Mouse (Mus musculus) heart, embryonic 11.5 days (tissue): ENCODE measurements at regions not wholly inside any gene's neighbourhood (a gene's known extent, or its start where the extent isn't known, plus 50 kb on each side); places are given as distances from the start of the nearest gene placed in this dataset.

Experiments used
- ATAC-seq: fragments of 200-750 bp; cut with Nextera tagmentation; replicated peaks from 2 replicates; pipeline ENCODE4 v1.8.0; 2017; ENCODE audit warnings: moderate library complexity; ENCODE audit not compliant: insufficient number of reproducible peaks, low FRiP score, low TSS enrichment
- H3K27ac ChIP-seq: fragments of 300-500 bp; sonication (generic); 2 replicates; pipeline ENCODE4 v1.5.1; 2014; ENCODE audit warnings: mild to moderate bottlenecking, low read depth, low read length
- H3K27me3 ChIP-seq: fragments of 300-500 bp; sonication (generic); 2 replicates; pipeline ENCODE4 v1.6.1; 2014; ENCODE audit warnings: mild to moderate bottlenecking, low read length, mixed read lengths; ENCODE audit not compliant: control insufficient read depth, insufficient read depth
- H3K36me3 ChIP-seq: fragments of 300-500 bp; sonication (generic); 2 replicates; pipeline ENCODE4 v1.6.1; 2014; ENCODE audit warnings: mild to moderate bottlenecking, low read length, moderate library complexity, mixed read lengths; ENCODE audit not compliant: control insufficient read depth, insufficient read depth
- H3K4me1 ChIP-seq: fragments of 300-500 bp; sonication (generic); 2 replicates; pipeline ENCODE4 v1.6.1; 2014; ENCODE audit warnings: low read length; ENCODE audit not compliant: control insufficient read depth, insufficient read depth
- H3K4me2 ChIP-seq: fragments of 300-500 bp; sonication (generic); 2 replicates; pipeline ENCODE4 v1.6.1; 2014; ENCODE audit warnings: mild to moderate bottlenecking, moderate library complexity
- H3K4me3 ChIP-seq: fragments of 300-500 bp; sonication (generic); 2 replicates; pipeline ENCODE4 v1.5.1; 2014; ENCODE audit warnings: low read depth, low read length
- H3K9ac ChIP-seq: fragments of 300-500 bp; sonication (generic); 2 replicates; pipeline ENCODE4 v1.6.1; 2014; ENCODE audit warnings: mild to moderate bottlenecking, low read depth, low read length, moderate library complexity
- H3K9me3 ChIP-seq: fragments of 300-500 bp; sonication (generic); replicated peaks from 2 replicates; pipeline ENCODE4 v1.6.1; 2016; ENCODE audit warnings: low read length; ENCODE audit not compliant: control insufficient read depth
- WGBS: fragments of 180-500 bp; shearing (Covaris S2); extraction: QIAGEN DNeasy Blood & Tissue Kit; methylation state at CpG from one replicate; pipeline ENCODE4 v1.1.7; 2014; ENCODE audit not compliant: insufficient replicate concordance; 5-methylcytosine and 5-hydroxymethylcytosine counted together

DNA sequence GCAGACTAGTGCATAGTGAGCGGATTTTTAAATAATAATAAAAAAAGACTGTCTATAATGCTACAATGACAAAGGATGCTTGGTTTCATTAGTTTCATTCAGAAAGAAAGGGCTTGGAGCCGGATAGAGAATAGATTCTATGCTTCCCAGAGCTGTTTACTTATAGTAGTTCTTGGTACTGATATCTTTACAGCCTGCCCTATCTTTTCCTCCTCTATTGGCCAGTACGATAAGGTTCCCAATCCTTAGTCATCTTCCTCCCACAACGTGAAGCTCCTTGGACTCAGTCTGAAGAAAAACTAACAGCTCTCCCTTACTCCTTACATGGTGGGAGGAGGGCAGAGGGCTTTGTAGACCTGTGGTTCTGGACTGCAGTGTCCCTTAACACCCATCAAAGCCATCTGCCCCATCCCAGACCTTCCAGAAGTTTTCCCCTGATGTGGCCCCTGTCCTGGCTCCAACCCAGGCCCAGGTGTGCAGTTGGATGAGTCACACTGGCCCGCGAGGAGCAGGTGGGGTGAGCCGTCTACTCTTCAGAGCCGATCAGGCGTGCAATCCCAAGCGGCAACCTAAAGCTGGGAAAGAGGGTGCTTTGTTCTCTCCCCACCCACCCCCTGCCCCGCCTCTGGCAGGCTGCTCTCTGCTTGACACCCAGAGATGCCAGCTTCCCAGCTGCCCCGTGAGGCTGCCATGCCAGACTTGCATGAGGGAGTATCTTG is 262.2 kb downstream of the 1500009L16Rik start:
- Histone ChIP-seq H3K9ac (no peak overlapping the region), H3K27me3 (no peaks in the 10 kb centered on the region), H3K4me3 (no peak overlapping the region), H3K9me3 (no peaks in the 10 kb centered on the region), H3K4me2 (no peak overlapping the region), H3K27ac (no peak overlapping the region), H3K4me1 (no peaks in the 10 kb centered on the region), H3K36me3 (no peaks in the 10 kb centered on the region)
- WGBS, result 67% methylated on average over 12 of the region's 12 CpGs
- ATAC-seq, result no peak

DNA sequence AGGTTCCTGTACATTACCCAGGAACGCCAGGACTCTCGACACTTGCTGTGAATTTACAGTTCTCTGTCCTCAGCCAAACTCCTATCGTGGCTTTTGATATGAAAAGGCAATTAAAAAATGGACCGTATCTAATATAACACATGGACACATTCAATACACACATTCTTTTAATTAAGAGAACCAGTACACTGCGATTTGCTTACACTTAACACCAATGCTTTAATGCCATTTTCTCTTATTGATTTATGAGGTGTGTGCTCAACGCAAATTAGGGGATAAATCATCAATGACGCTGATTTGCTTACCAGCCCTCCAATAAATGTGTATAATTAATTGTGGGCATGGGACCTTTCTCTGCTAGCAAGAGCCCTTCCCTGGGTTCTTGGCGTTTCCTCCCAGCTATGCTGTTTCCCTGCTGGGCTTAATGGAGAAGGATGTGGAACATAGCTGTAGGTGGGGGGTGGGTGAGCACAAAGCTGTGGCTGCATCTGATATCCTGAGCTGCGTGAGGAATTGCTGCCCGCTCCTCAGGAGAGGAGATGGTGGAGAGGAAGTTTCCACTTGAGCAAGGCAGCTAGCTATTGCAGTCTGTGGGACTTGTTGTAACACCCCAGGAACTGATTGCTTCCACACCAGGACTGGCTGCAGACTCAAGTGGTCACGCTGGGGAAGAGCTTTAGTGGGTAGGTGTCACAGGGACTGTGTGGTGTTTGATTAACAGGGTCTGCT is 270.1 kb downstream of the 1500009L16Rik start:
- no peak overlapping the region for H3K4me2 ChIP-seq
- no peak overlapping the region for H3K9ac ChIP-seq
- peaks cover 13% of the 10 kb centered on the region for H3K4me1 ChIP-seq
- whole genome bisulfite sequencing, result 59% methylated on average over 11 of the region's 11 CpGs
- no peak overlapping the region for H3K4me3 ChIP-seq
- no peaks in the 10 kb centered on the region for H3K9me3 ChIP-seq
- H3K36me3 ChIP-seq, result no peaks in the 10 kb centered on the region
- H3K27me3 ChIP-seq, result no peaks in the 10 kb centered on the region
- H3K27ac ChIP-seq, result 0 out of 2 replicates have a peak overlapping the region, but pooled peaks have one; percentile 5
- ATAC-seq, result no peak

DNA sequence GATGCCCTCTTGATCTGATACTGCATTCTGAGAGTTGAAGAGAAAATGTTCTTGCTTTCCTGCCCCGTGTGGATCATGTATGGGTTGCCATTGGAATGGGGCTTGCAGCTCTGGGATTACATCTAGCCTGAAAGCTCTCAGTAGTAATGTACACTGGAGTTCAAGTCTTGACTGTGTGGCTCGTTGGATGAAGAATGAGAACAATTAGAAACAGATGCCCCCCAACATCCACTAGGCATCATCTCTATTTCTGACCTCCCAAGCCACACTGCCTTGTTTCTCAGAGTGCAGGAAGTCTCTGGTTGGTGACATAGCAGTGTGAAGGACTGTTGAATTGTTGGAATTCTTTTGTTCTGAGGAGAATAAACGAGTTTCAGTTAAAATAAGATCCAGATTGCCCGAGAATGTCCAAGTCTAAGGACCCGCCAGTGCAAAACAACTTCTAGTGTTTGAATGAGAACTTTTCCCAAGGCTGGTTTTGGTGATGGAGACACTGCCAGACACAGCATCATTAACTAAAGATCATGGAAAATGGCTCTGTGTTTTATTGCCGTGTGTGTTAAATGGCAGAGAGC is 272.4 kb downstream of the 1500009L16Rik start:
- 47% methylated on average over 6 of the region's 6 CpGs for WGBS
- Histone ChIP-seq H3K27ac (peak overlapping the region; percentile 46; the same call in 1 of the 2 replicates), H3K36me3 (no peaks in the 10 kb centered on the region), H3K9me3 (no peaks in the 10 kb centered on the region), H3K27me3 (no peaks in the 10 kb centered on the region), H3K4me2 (no peak overlapping the region), H3K9ac (no peak overlapping the region), H3K4me3 (no peak overlapping the region), H3K4me1 (peaks cover 13% of the 10 kb centered on the region)
- no peak for ATAC-seq

DNA sequence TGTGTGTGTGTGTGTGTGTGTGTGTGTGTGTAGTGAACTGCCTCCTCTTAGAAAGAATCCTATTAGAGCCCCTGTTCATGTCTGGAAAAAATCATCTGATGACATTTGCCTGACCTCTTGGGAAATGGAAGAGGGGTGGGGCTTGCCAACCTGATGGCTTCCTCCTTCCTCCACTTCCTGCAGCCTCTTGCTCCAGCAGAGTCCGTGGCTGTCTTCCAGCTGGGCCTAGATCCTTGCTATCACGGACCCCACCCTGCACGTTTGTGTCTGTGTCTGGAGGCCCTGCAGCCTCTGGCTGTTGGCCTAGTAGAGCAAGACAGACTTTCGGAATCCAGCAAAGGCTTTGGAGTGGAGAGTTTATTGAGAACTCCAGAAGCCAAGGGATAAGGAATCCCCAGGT is 273.2 kb downstream of the 1500009L16Rik start:
- Histone ChIP-seq H3K36me3 (no peaks in the 10 kb centered on the region), H3K4me2 (no peak overlapping the region), H3K9me3 (no peaks in the 10 kb centered on the region), H3K27me3 (no peaks in the 10 kb centered on the region), H3K4me1 (peaks cover 13% of the 10 kb centered on the region), H3K4me3 (no peak overlapping the region), H3K27ac (peak overlapping the region; percentile 46), H3K9ac (no peak overlapping the region)
- ATAC-seq, result no peak
- 40% methylated on average over 4 of the region's 4 CpGs for WGBS

DNA sequence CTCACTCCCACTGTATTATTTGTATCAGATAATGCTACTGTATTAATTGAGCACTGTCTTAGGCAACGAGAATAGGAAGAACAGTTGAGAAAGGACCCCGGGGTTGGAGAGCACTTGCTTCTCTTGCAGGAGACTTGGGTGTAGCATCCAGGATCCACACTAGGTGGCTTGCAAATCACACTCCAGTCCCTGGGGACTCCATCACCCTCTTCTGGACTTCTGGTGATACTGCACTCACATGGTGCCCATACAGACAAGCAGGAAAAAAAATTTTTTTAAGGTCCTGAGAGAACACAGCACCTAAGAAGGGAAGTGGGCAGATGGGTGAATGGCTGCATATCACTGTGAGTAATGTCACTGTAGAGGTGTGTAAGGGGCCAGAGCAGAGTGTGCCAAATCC is 273.8 kb downstream of the 1500009L16Rik start:
- no peaks in the 10 kb centered on the region for H3K36me3 ChIP-seq
- no peak for ATAC-seq
- no peak overlapping the region for H3K27ac ChIP-seq
- no peaks in the 10 kb centered on the region for H3K27me3 ChIP-seq
- no peak overlapping the region for H3K4me3 ChIP-seq
- H3K9ac ChIP-seq, result no peak overlapping the region
- H3K9me3 ChIP-seq, result no peaks in the 10 kb centered on the region
- peaks cover 13% of the 10 kb centered on the region for H3K4me1 ChIP-seq
- 86% methylated on average over 2 of the region's 2 CpGs for WGBS
- no peak overlapping the region for H3K4me2 ChIP-seq

DNA sequence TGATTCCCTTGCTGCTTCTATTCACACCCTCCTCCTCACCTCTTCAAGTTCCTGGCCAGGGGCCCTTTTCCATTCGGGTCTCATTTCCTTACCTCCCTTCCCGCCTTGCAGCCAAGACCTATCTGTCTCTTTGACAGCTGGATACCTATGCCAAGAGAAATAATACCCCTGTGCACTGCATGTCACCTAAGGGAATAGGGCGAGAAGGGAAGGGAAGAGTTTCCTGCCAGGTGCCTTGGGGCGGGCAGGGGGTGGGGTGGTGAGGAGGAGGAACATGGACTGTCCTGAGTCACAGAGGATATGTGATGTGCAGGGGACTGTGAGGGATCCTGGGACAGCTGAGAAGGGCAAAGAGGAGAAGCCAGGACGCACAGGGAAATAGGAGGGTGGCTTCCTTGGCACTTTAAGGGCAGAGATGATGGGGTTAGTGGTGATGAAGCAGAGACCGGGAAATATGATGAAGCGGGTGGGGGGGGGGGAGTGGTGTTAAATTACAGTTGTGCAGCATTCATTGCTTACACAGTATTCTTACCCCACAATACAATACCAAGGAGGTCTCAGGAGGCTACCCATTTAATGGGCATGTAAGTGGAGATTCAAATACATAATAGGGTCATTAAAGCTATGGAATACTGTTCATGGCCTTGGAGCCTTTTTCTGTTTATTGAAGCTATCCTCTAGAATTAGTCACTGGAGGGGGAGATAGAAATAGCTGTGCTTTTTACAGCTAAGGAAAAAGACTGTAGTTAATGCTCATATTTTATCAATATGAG is 278.0 kb downstream of the 1500009L16Rik start:
- no peak for ATAC-seq
- no peaks in the 10 kb centered on the region for H3K36me3 ChIP-seq
- H3K9ac ChIP-seq, result no peak overlapping the region
- peaks cover 5% of the 10 kb centered on the region; the same call in 1 of the 2 replicates for H3K4me1 ChIP-seq
- H3K4me2 ChIP-seq, result no peak overlapping the region
- no peak overlapping the region for H3K27ac ChIP-seq
- H3K4me3 ChIP-seq, result no peak overlapping the region
- no peaks in the 10 kb centered on the region for H3K27me3 ChIP-seq
- WGBS, result 61% methylated on average over 7 of the region's 7 CpGs
- no peaks in the 10 kb centered on the region for H3K9me3 ChIP-seq

DNA sequence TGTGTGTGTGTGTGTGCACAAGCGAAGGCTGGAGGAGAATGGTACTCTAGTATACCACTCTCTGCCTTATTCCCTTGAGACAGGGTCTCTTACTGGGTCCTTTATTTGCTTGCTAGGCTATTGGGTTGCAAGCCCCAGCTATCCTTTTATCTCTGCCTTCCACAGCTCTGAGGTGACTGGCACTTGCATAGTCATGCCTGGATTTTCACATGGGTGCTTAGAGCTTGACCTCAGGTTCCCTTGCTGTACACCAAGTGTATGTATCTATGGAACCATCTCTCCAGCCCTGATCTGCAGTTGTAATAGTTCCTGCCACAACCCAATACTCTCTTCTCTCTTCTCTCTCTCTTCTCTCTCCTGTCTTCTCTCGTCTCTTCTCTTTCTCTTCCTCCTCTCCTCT is 280.1 kb downstream of the 1500009L16Rik start:
- H3K27me3 ChIP-seq, result no peaks in the 10 kb centered on the region
- H3K27ac ChIP-seq, result no peak overlapping the region
- H3K4me3 ChIP-seq, result no peak overlapping the region
- no peak overlapping the region for H3K4me2 ChIP-seq
- no peaks in the 10 kb centered on the region for H3K9me3 ChIP-seq
- H3K36me3 ChIP-seq, result no peaks in the 10 kb centered on the region
- H3K9ac ChIP-seq, result no peak overlapping the region
- no peaks in the 10 kb centered on the region; the same call in 1 of the 2 replicates for H3K4me1 ChIP-seq
- WGBS, result 61% methylated on average over 2 of the region's 2 CpGs
- ATAC-seq, result no peak

DNA sequence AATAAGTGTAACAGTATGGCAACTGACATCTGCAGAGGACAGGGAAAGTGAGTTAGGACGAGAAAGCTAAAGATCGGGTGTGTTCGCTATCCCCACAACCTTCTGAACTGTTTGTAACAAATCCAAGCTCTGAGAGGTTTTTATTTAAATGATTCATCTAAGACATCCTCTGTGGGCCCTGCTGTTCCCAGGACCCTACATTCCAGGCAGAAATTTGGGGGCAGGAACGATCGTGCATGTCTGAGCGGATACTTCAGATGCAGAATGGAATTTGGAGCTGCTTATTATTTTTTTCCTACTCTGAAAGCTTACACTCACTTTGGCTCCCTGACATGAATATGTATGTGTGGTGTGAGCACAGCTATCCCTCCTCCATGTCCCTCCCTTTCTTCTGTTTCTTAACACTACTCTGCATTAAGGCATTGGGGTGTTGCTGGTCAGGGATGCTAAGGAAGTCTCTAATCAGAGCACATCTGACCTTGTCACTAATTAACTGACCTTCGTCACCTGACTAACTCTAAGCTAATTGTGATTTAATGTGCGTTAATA is 281.0 kb downstream of the 1500009L16Rik start:
- H3K4me3 ChIP-seq, result no peak overlapping the region
- no peak overlapping the region for H3K27ac ChIP-seq
- no peak for ATAC-seq
- H3K9me3 ChIP-seq, result no peaks in the 10 kb centered on the region
- H3K36me3 ChIP-seq, result no peaks in the 10 kb centered on the region
- no peaks in the 10 kb centered on the region for H3K27me3 ChIP-seq
- 78% methylated on average over 8 of the region's 8 CpGs for WGBS
- no peak overlapping the region for H3K4me2 ChIP-seq
- H3K9ac ChIP-seq, result no peak overlapping the region
- no peaks in the 10 kb centered on the region; the same call in 1 of the 2 replicates for H3K4me1 ChIP-seq
